Mouse (Mus musculus) c-Kit-negative CD71-positive TER-119-positive erythroid progenitor cells, embryonic 14.5 days (primary cell): ENCODE measurements around the gene Tle6.

Experiments used
- DNase-seq: peaks from one replicate; pipeline ENCODE4 v3.0.0-alpha.2; 2013; ENCODE audit warnings: low read depth, low spot score

Gene Tle6

DNA sequence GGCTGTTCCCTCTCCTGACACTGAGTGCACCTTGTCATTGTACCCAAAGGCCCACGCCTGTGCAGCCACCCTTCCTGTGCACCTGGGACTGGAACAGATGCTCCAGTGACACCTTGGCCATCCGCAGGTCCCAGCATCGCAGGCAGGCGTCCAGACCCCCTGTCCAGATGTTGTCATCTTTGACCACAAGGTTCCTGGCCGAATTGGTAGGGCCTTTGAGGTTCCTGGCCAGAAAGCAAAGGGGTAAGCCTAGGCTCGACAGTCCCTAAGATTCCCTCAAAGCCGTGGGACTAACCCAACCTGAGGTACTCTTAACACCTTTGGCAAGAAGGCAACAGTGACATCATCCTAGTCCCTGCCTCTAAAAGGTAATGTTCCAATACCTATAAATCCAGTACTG, 8.2 kb downstream of the Tle6 start:
- no peak for DNase-seq

DNA sequence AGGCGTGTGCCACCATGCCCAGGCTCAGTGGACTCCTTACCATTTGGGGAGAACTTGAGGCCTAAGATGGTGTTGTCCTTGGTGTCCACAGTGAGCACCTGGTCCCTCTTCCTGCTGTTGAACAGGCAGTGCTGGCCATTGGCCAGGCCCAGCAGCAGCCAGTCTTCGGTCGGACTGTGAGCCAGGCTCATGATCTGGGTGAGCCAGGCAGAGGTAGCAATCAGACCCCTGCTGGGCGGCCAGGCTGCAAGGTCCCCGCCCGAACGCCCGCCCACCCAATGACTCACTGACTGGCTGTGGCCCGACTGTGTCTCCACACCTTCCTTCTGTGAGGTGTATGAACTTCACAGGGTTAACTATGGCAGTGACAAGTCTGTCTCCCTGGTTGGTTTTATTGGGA, 9.0 kb downstream of the Tle6 start:
- no peak for DNase-seq

DNA sequence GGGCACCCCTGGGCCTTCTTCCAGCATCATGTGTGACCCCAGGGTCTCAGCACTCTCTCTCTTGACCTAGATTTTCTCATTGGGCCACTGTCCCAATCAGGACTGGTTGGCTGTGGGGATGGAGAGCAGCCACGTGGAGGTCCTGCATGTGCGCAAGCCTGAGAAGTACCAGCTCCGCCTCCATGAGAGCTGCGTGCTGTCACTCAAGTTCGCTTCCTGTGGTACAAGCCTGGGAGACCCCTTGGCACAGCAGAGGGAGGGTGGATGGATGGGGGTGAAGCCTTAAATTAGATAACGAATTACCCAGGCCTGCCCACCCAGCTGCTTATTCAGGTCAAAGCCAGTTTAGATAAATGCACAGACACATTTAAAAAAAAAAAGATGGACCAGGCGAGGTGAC, 12.1 kb downstream of the Tle6 start:
- DNase-seq = no peak

DNA sequence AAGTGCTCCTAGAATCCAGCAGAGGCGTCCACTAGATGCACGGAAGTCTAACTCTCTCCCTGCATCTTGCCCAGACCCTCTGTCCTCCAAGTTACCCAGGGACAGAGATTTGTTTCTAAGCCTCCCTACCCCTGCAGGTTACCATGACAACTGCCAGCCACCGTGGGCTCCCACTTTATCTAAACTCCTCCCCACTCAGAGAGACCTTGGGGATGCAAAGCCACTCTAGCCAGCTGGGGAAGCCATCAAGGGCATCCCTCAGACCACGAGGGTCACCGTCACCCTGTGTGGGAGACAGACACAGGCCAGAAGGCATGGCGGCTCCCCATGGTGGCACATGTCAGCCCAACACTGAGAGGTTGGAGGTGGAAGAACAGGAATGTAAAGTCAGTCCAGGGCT, 17.5 kb downstream of the Tle6 start:
- DNase-seq = no peak

DNA sequence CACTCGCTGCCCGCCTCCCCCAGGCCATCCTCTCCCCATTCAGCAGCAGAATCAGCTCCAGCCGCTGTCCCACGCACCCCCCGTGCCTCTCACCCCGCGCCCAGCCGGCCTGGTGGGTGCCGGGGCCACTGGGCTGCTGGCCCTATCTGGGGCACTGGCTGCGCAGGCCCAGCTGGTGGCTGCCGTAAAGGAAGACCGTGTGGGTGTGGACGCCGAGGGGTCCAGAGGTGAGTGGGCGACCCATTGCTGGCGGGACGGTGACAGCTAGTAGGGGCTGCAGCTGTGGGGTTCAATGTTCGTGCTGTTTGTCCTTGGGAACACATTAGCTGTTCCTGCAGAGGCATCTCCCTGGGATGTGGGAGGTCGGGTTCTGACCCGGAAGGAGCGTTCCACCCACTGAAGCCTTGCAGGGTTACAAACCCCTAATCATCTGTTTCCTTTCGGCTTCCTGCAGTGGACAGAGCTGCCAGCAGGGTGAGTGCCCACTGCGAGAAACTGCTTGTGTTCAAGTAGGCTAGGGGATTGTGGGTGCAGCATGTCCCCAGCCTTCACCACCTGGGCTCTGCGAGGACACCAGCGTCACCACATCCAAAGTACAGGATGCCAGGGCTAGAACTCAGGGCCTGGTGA, 20.3 kb downstream of the Tle6 start:
- no peak for DNase-seq

DNA sequence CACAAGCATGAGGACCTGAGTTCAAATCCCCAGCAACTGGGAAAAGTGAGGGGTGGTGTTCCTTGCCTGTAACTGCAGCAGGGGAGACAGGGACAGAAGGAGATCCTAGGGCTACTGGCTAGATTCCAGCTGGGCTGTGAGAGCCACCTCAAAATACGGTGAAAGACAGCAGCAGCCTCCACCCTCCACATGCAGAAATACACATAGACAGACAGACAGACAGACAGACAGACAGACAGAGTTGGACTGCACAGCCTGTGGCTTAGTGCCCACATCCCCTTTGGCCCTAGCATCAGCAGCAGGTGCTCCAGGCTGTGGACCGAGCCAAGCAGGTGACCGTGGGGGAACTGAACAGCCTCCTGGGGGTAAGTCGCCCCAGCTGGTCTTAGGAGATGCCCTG, 20.9 kb downstream of the Tle6 start:
- DNase-seq = no peak

DNA sequence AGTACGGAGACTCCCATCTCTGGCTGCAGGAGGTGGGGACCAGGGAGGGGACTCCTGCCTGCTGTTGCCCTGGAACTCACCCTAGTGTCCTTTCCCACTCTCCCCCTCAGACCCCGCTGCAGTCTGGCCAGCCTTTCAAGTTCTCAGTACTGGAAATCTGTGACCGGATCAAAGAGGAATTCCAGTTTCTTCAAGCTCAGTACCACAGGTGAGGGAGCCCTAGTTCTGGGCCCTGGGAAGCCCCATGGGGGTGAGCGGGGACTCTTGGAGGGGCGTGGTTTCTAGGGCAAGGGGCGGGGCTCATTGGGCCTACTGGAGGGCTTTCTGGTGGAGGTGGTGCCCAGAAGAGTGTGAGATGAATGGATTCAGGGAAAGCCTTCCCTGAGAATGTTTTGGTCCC, 25.2 kb downstream of the Tle6 start:
- no peak for DNase-seq

DNA sequence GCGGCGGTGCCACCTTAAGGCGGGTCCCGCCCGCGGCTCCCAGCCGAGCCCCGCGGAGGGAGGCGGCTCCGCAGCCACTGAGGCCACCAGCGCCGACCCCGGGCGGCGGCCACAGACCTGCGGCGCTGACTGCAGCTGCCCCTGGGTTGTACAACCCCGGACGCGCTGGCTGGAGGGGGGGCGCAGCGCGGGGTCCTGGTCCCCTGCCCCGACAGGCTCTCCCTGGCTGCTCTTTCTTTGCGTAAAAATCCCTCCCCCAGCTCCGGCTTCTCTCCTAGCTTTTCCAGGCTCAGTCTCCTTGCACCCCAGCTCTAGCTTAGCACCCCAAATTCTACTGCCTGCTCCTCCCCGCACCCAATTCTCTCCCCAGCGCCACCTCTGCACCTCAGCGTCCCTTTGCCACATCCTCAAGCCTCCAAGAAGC, 25.7 kb downstream of the Tle6 start:
- no peak for DNase-seq

DNA sequence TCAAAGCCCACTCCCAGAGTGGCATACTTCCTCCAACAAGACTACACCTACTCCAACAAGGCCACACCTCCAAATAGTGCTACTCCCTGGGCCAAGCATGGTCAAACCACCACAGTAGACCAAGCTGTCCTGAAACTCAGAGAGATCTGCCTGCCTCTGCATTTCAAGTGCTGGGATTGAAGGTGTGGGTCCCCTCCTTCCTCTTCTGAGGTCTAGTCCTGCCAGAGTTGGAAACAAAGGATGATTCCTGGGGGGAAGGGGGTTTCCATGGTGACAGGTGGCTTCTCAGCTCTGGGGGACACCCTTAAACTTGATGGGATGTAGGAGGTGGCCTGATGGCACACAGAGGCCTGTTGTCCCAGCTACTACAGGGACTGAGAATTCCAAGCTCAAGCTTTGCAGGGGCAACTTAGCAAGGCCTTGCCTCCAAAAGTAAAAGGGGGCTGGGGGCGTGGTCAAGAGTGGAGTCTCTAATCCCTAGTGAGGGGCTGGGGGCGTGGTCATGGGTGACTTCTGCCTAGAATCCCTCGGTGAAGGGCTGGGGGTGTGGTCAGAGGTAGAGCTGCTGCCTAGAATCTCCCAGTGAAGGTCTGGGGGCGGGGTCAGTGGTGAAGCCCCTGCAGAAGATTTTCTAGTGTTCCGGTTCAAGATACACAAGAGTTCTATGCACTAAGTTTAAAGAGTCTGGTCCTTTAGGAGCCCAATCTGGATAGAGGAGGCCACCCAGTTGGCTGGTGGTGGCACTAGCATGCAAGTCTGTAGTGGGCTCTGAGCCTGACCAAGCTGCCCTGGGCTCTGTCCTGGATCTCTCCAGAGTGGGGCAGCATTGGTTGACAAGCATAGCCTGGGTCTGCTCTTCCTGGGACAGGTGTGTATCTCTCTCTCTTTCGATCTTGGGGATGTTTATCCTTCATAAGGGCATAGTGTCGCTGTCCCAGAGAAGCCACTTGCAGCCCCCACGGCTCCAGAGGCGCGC, 26.5 kb downstream of the Tle6 start, which contains the start of gene Tle2:
TSS of gene Tle2 (plus strand) at position 481 of the 976 bp plus-strand sequence.
- DNase-seq = no peak

DNA sequence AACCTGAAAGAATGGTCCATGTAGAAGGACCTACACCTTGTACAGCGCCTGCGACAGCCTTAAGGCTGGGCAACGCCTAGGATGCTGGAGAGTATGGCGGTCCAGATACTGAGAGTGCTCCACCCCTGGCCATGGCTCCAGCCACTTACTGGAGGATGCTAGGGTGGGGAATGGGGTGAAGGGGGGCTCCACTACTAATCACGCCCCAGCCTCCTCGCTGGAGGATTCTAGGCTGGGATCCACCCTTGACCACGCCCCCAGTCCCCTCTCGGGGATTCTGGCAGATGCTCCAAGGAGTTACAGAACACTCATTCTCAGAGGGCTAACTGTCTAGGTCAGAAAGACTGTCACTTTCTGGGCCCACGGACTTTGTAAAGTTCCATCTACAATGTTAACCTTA, 27.9 kb downstream of the Tle6 start:
- DNase-seq = no peak

DNA sequence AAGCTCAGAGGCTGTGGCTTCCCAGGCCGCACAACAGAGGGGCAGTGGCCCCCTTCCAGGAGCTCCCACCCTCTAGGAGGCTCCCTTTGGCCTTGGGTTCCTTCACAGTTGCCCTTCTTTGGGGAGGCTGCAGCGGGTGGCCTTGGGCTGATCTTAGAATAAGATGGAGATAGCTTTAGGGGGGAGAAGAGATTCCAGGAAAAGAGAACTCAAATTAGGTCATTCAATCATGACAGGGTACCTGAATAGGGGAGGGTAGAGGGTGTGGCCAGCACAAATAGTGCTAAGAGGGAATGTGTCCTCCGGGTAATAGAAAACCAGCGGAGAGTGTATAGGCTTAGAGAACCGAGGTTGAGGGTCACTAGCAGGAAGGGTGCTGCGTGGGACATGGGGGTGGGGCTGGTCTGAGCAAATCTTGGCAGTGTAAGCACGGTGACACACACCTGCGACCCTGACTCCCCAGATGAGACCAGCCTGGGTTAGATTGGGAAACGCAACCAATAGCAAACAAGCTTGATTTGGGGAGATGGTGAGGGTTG, 28.7 kb downstream of the Tle6 start:
- no peak for DNase-seq

DNA sequence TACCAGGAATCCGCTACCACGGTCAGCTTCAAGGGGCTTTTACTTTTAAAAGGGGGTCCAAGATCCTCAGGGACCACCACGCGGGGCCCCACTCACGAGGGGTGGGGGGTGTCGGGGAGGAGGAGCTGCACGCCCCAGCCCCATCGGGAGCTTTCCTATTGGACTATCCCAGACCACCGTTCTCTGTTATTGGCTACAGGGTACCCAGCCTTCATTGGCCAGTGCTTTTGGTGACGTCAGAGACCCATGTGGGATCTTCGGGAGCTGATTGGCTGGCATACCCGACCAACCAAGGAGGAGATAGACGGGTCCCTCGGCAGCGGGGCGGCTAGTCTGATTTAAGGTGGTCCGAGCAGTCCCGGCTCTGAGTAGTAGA, 29.4 kb downstream of the Tle6 start:
- peak; percentile 91 for DNase-seq

DNA sequence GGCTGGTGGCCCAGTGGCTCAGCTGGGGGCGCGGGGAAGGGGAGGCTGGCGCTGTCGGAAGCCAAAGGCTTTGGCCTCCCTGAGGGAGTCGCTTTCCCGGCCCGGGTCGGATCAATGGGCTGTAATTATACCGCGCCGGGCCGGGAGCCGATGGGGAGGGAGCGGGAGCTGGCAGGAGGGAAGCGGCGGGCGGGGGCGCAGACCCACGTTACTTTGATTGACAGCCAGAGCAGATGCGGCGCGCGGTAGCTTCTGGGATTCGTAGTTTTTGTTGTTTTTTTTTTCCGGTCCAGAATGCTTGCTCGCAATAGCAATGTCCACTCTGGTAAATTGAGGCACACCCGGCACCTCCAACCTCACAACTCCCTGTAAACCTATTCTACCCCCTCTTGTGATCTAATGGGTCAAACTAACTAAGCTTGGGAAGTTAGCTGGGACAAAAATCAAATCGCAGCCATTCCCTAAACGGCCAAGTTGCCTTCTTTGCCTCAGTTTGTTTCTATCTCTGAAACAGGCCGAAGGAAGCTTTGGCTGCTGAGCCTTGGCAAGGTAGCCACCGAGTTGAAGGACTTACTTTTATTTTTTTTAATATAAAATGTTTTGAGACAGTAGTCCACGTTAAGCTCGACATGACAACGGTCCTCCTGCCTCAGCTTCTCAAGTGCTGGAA, 29.9 kb downstream of the Tle6 start:
- DNase-seq = peak; percentile 62

DNA sequence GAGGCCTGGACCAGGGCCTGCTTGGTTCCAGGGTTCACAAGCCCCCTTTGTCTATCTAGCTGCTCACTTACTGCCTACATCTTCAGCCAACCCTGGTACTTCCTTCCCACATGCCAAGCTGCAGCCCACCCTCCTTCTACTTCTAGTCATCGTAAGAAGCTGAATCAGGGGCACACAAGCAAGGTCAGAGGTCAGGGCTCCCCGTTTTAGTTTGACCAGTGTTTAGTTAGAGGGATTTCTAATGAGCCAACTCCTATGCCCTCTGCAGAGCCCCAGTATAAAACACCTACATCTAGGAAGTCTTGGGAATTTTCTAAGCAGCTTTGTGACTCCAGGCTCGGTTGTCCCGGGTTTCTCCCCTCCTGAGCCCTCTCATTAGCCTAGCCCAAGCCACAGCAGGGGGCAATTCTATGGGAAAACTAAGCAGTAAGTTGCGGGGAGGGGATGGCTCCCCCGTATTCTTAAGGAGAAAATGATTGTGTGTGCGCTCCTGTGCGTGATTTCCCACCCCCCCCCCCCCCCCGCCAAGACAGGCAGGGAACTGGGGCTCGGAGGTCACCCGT, 30.6 kb downstream of the Tle6 start:
- DNase-seq = no peak

DNA sequence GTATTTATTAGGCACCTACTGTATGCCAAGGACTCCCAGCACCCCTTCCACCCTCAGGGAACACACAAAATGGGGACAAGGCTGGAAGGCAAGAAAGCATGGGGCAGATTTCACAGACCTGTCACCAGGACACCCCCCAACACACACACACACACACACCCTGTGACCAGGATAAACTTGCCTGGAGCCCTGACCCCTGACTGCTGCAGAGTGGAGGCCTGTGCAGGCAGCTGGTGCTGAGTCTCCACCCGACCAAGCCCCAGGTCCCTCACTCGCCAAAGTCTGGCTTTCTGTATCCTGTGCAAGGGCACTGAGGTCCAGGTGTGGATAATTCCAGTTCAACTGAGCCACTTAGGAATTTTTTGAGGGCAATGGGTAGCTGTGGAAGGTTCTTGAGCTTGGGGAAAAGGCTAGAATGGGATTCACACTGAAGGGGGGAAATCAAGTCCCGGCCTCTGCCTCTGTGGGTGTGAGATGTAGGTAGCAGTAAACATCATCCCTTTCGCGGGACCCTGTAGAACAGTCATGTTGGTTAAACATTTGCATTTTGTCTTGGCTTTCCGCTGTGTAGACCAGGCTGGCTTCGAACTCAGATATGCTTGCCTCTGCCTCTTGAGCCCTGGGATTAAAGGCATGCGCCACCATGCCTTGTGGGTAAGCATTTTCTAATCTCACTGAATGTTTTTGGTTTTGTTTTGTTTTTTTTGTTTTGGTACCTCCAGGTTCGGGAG, 31.2 kb downstream of the Tle6 start:
- no peak for DNase-seq

DNA sequence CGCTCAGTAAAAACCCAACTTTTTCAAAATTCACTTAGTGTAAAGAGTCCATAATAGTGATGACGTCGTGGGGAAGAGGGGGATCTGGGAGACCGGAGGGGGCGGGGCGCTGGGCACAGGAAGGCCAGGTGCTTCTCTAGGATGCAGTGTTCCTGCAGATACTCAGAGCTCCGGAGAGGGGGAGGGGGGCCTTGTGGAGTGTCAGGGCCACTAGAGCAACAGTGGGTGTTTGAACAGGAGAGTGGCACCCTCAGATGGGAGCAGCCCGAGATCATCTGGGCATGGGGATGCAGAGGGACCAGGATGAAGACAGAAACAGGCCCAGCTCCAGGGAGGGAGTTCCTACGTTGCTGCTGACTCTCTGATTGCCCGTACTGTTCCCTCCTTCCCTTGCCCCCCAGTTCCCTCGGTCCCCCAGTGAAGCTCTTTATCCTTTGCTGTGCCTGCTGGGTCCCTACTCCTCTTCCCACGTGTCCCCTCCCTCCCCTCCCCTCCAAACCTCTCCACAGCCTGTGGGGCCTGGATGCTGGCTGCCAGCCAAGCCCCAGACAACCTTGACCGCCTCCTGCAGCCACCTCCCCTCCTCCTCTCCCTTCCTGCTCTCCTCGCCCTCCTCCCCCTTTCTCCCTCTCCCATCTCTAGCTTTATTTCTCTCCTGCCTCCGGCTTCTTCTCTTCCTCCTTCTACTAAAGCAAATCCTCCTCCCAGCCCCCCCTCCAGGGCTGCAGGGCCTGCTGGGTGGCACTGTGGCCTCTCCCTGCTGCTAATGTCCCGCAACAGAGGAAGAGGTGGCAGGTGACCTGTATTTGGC, 32.3 kb downstream of the Tle6 start:
- DNase-seq = no peak

DNA sequence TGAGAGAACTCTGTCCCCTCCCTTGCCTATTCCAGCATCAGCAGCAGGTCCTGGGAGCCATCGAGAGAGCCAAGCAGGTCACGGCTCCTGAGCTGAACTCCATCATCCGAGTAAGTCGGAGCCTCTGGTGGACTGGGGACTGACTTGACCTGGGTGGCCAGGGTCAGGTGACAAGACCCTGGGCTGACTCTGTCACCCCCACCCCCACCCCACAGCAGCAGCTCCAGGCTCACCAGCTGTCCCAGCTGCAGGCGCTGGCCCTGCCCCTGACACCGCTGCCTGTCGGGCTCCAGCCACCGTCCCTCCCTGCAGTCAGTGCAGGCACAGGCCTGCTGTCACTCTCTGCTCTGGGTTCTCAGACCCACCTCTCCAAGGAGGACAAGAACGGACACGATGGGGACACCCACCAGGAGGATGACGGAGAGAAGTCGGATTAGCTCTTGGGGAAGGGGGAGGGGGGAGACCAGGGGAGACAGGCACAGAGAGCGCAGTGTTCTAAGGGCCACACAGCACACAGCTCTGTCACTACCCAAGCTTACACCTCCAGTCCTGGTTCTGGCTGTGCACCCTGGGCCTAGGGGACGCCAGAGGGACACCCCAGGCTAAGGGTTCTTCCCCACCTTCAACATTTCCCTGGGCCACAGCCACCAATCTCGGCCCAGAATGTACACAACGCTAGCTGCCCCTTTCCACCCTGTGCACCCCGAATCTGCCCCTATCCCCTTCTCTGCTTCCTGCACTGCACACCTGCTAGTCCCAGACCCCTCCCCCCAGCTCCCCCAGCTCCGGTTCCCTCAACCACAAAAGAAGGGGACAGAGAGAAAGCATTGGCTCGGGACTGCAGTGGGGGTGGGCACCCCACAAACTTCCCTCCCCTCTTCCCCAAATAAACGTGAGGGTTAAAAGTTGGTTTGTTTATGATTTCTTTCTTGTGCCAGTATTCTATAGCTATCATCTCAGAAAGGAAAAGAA, 35.3 kb downstream of the Tle6 start:
- no peak for DNase-seq

DNA sequence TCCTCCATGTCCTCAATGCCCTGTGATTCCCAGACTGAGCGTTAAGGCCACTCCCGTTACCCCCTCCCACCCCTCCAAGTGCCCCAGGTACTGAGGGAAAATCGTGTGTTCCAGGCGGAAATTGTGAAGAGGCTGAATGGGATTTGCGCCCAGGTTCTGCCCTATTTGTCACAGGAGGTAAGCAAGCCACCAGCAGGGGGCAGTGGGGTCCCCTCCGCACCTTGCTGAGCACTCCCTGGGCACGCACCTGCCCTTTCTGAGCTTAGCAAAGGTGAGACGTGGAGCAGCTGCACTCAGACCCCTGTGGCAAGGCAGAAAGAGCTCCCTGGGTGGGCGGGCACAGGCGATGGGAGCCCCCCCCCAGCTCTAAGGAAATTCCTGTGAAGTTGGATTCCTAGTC, 36.1 kb downstream of the Tle6 start:
- no peak for DNase-seq

DNA sequence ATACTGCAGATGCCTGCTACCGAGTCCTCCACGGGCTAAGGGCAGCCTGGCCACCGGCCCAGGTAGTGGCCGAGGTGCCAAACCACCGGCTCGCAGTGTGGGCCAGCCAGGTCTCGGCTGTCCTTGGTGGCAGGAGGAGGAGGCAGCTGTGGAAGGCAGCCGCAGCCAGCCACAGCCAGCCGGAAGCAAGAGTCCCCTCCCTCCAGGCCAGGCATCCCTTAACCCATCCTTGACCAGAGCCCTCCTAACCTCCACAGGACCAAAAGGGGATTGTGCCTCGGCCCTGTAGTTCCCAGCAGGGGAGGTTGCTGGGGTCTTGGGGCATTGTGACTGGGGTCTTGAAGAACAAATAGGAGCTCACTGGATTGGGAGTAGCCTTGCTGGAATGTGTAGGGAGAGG, 36.7 kb downstream of the Tle6 start:
- DNase-seq = no peak
